10 mouse cellular contexts compared by ENCODE assay signal in the genomic region with DNA sequence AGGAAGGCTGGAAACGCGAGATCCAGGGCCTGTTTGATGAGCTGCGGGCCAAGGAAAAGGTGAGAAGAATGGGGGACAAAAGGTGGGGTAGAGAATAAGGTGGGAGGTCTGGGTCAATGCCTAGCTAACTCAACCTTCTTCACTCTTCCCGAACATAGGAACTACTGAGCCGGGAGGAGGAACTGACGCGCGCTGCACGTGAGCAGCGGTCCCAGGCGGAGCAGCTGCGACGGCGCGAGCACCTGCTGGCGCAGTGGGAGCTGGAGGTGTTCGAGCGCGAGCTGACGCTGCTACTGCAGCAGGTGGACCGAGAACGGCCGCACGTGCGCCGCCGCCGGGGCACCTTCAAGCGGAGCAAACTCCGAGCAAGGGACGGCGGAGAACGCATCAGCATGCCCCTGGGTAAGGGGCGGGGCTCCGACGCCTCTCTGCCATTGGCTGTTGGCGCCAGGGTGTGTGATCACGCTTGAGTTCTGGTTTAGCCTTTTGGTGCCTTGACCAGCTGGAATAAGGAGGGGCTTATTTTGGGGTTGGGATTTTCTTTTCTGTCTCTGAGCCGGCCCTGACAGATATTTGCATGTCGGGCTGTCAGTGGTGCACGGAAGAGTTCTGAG. TPM values are rescaled to one million over a fixed set of nuclear protein-coding genes. Genes with fewer than 3 reads are reported as not detected.
A peak's percentile ranks its signal among the peaks of the same experiment; 100 is the strongest.
DNase-seq lines count a peak whose midpoint lies in the region; ATAC-seq and TF ChIP-seq lines count a peak whose summit lies in the region.
"Had no signal": no experiment of that assay in that cellular context is flagged by ENCODE, and none has a peak within 500 bp of the region (broad histone marks: within the 10 kb centered on the region; RNA-seq: fewer than 3 reads in every experiment).

No protein-coding gene starts in this region.

- H3K4me1 ChIP-seq in testis, adult 2 months (ENCODE audit: control insufficient read depth, insufficient read depth, low read length): peaks cover 21% of the 10 kb centered on the region
- H3K4me1 ChIP-seq in forebrain, embryonic 10.5 days: peaks cover 42% of the 10 kb centered on the region
- peaks cover 37% of the 10 kb centered on the region for H3K4me1 ChIP-seq in limb, embryonic 15.5 days

- TF ChIP-seq CTCF in testis, adult 2 months (IDR thresholded peaks at IDR 0.05; ENCODE audit: control insufficient read depth, insufficient read depth, insufficient replicate concordance, low read depth, low read length): no peak

- peak overlapping the region; percentile 6 for H3K4me3 ChIP-seq in testis, adult 2 months (ENCODE audit: control insufficient read depth, low read depth, low read length)
- H3K4me3 ChIP-seq in forebrain, embryonic 10.5 days: peak overlapping the region; percentile 53
- H3K4me3 ChIP-seq in limb, embryonic 15.5 days: no peak overlapping the region
- H3K4me3 ChIP-seq: erythroblast, embryonic 14.5 days had no signal

- no peak for ATAC-seq in limb, embryonic 15.5 days (ENCODE audit: insufficient number of reproducible peaks, low FRiP score, low TSS enrichment, low read depth)
- ATAC-seq in erythroid progenitor cell, adult 5-6 weeks (replicated peaks; ENCODE audit: low FRiP score, poor library complexity, severe bottlenecking): no peak
- no peak for ATAC-seq in activated CD4-positive, CD25-positive, alpha-beta regulatory T cell, adult 4 months

- H3K27ac ChIP-seq in testis, adult 2 months (ENCODE audit: control insufficient read depth, insufficient read depth, low read depth, low read length): peak overlapping the region; percentile 16; the same call in 1 of the 2 replicates
- H3K27ac ChIP-seq in forebrain, embryonic 10.5 days: peak overlapping the region; percentile 48; the same call in 1 of the 2 replicates
- H3K27ac ChIP-seq in limb, embryonic 15.5 days: no peak overlapping the region

- H3K9me3 ChIP-seq in forebrain, embryonic 10.5 days: no peaks in the 10 kb centered on the region
- no peaks in the 10 kb centered on the region for H3K9me3 ChIP-seq in limb, embryonic 15.5 days

- DNase-seq in testis, postnatal 10 days (ENCODE audit: low spot score): no peak
- peak; percentile 63 for DNase-seq in forebrain, embryonic 10.5 days (ENCODE audit: extremely low spot score, low spot score)
- peak; percentile 73 for DNase-seq in testis, postnatal 14 days (ENCODE audit: low spot score)
- no peak for DNase-seq in adrenal gland, postnatal 36 days

- no peak overlapping the region for H3K9ac ChIP-seq in limb, embryonic 15.5 days

- TF ChIP-seq POLR2A in testis, adult 2 months (IDR thresholded peaks at IDR 0.05; ENCODE audit: control insufficient read depth, low read depth, low read length): no peak

- H3K36me3 ChIP-seq in testis, adult 2 months (ENCODE audit: control insufficient read depth, insufficient read depth, low read length): peaks cover 8% of the 10 kb centered on the region
- peaks cover 98% of the 10 kb centered on the region for H3K36me3 ChIP-seq in forebrain, embryonic 10.5 days (replicated peaks)
- H3K36me3 ChIP-seq in limb, embryonic 15.5 days: peaks cover 89% of the 10 kb centered on the region

- 9% methylated on average over 41 of the region's 41 CpGs for WGBS in forebrain, embryonic 10.5 days
- 20% methylated on average over 41 of the region's 41 CpGs for WGBS in limb, embryonic 15.5 days

- H3K4me2 ChIP-seq in limb, embryonic 15.5 days: 0 out of 2 replicates have a peak overlapping the region, but pooled peaks have one; percentile 15

- no peaks in the 10 kb centered on the region for H3K27me3 ChIP-seq in testis, adult 2 months (ENCODE audit: control insufficient read depth, insufficient read depth, low read length)
- H3K27me3 ChIP-seq in forebrain, embryonic 10.5 days (ENCODE audit: poor library complexity, severe bottlenecking): peaks cover 13% of the 10 kb centered on the region
- no peaks in the 10 kb centered on the region for H3K27me3 ChIP-seq in limb, embryonic 15.5 days

RNA-seq across cellular contexts. Expression of a gene that starts 7.2 kb away (rescaled TPM):
- polyA plus RNA-seq in testis, adult 2 months (2012; rRNA removed): 63.4 and 67.4 TPM in 2 replicates
- 26.8 and 27.1 TPM in 2 replicates for polyA plus RNA-seq in forebrain, embryonic 10.5 days (2016; fragmentation: Nextera tagmentation; extraction: Ambion mirVana)
- 18.5 and 20.9 TPM in 2 replicates for polyA plus RNA-seq in limb, embryonic 15.5 days (2015; fragmentation: Nextera tagmentation; extraction: Ambion mirVana)
- total RNA-seq in erythroid progenitor cell, adult 5-6 weeks (2015; ENCODE audit: low replicate concordance): 31.4 and 61.3 TPM in 2 replicates
- 44.7 and 54.5 TPM in 2 replicates for total RNA-seq in erythroid progenitor cell, adult 5-6 weeks (2017; ENCODE audit: low replicate concordance)
- 10 to 100 TPM; 20.6 to 21.7 TPM for polyA plus RNA-seq in activated CD4-positive, CD25-positive, alpha-beta regulatory T cell, adult 4 months (2017; shearing (Covaris generic))
- 100 to 1,000 TPM in 1 of 2 experiments, 10 to 100 TPM in 1; 89.5 to 108 TPM for total RNA-seq in adrenal gland, postnatal 36 days (2021)

RNA-seq across cellular contexts. Expression of a gene that starts 7.4 kb away (rescaled TPM):
- 24.6 and 31.8 TPM in 2 replicates for polyA plus RNA-seq in testis, adult 2 months (2012; rRNA removed)
- 26.3 and 30.1 TPM in 2 replicates for polyA plus RNA-seq in forebrain, embryonic 10.5 days (2016; fragmentation: Nextera tagmentation; extraction: Ambion mirVana)
- polyA plus RNA-seq in limb, embryonic 15.5 days (2015; fragmentation: Nextera tagmentation; extraction: Ambion mirVana): 22.7 and 24.9 TPM in 2 replicates
- 12.2 and 13.7 TPM in 2 replicates for total RNA-seq in erythroid progenitor cell, adult 5-6 weeks (2015; ENCODE audit: low replicate concordance)
- 9.4 and 14.1 TPM in 2 replicates for total RNA-seq in erythroid progenitor cell, adult 5-6 weeks (2017; ENCODE audit: low replicate concordance)
- polyA plus RNA-seq in activated CD4-positive, CD25-positive, alpha-beta regulatory T cell, adult 4 months (2017; shearing (Covaris generic)): 1 to 10 TPM; 7.8 to 9.2 TPM
- 10 to 100 TPM; 44.7 to 45.8 TPM for total RNA-seq in adrenal gland, postnatal 36 days (2021)

RNA-seq across cellular contexts. Expression of a gene that starts 8.2 kb away (rescaled TPM):
- polyA plus RNA-seq in testis, adult 2 months (2012; rRNA removed): 10.2 and 10.8 TPM in 2 replicates
- 0.19 TPM in 1 of 2 replicates, not detected in the other for polyA plus RNA-seq in forebrain, embryonic 10.5 days (2016; fragmentation: Nextera tagmentation; extraction: Ambion mirVana)
- polyA plus RNA-seq in limb, embryonic 15.5 days (2015; fragmentation: Nextera tagmentation; extraction: Ambion mirVana): 3.1 and 4.4 TPM in 2 replicates
- not detected in 2 replicates for total RNA-seq in erythroid progenitor cell, adult 5-6 weeks (2015; ENCODE audit: low replicate concordance)
- total RNA-seq in erythroid progenitor cell, adult 5-6 weeks (2017; ENCODE audit: low replicate concordance): not detected in 2 replicates
- 1 to 10 TPM; 1.5 to 2.8 TPM for polyA plus RNA-seq in activated CD4-positive, CD25-positive, alpha-beta regulatory T cell, adult 4 months (2017; shearing (Covaris generic))
- total RNA-seq in adrenal gland, postnatal 36 days (2021): not detected
- polyA plus RNA-seq: large intestine, adult 2 months had no signal

RNA-seq across cellular contexts. Expression of a gene that starts 30.2 kb away (rescaled TPM):
- polyA plus RNA-seq in testis, adult 2 months (2012; rRNA removed): 105 and 122 TPM in 2 replicates
- polyA plus RNA-seq in forebrain, embryonic 10.5 days (2016; fragmentation: Nextera tagmentation; extraction: Ambion mirVana): 6.6 and 8.4 TPM in 2 replicates
- 28.9 and 48.5 TPM in 2 replicates for polyA plus RNA-seq in limb, embryonic 15.5 days (2015; fragmentation: Nextera tagmentation; extraction: Ambion mirVana)
- total RNA-seq in erythroid progenitor cell, adult 5-6 weeks (2015; ENCODE audit: low replicate concordance): 176 and 250 TPM in 2 replicates
- 668 and 983 TPM in 2 replicates for total RNA-seq in erythroid progenitor cell, adult 5-6 weeks (2017; ENCODE audit: low replicate concordance)
- polyA plus RNA-seq in activated CD4-positive, CD25-positive, alpha-beta regulatory T cell, adult 4 months (2017; shearing (Covaris generic)): 10 to 100 TPM; 16.5 to 26.4 TPM
- 10 to 100 TPM; 30.8 to 38.3 TPM for total RNA-seq in adrenal gland, postnatal 36 days (2021)

RNA-seq across cellular contexts. Expression of a gene that starts 32.4 kb away (rescaled TPM):
- 5.5 and 9.4 TPM in 2 replicates for polyA plus RNA-seq in testis, adult 2 months (2012; rRNA removed)
- polyA plus RNA-seq in forebrain, embryonic 10.5 days (2016; fragmentation: Nextera tagmentation; extraction: Ambion mirVana): 20.9 and 21.1 TPM in 2 replicates
- polyA plus RNA-seq in limb, embryonic 15.5 days (2015; fragmentation: Nextera tagmentation; extraction: Ambion mirVana): 31.1 and 31.2 TPM in 2 replicates
- 97.7 and 126 TPM in 2 replicates for total RNA-seq in erythroid progenitor cell, adult 5-6 weeks (2015; ENCODE audit: low replicate concordance)
- total RNA-seq in erythroid progenitor cell, adult 5-6 weeks (2017; ENCODE audit: low replicate concordance): 127 and 129 TPM in 2 replicates
- 10 to 100 TPM; 22.3 to 22.4 TPM for polyA plus RNA-seq in activated CD4-positive, CD25-positive, alpha-beta regulatory T cell, adult 4 months (2017; shearing (Covaris generic))
- 10 to 100 TPM; 40.5 to 57.2 TPM for total RNA-seq in adrenal gland, postnatal 36 days (2021)

Comparison
In these comparisons a context has a peak if more than half of its experiments do, and no peak if none do; other contexts are left out.
1. DNase-seq: peak in forebrain, embryonic 10.5 days (single experiment) and testis, postnatal 14 days (single experiment); none in testis, postnatal 10 days (single experiment) and adrenal gland, postnatal 36 days (0 of 2).